Mouse (Mus musculus): ENCODE results near the gene Fzd9.
A peak's percentile ranks its signal among the peaks of the same experiment; 100 is the strongest.
"Not testable (repeated sequence)": the region's sequence is repeated elsewhere in the genome, so short reads cannot be mapped to it uniquely, and the experiment has no call there.

Gene Fzd9

GRCm38 (mm10) chr5:135247337-135247736, 3.7 kb downstream of the Fzd9 start:
- DNase-seq, result no peak

GRCm38 (mm10) chr5:135246531-135246930, 4.5 kb downstream of the Fzd9 start:
- DNase-seq, result no peak

- DNase-seq, result no peak
These were observed 7.9 kb downstream of the Fzd9 start for GRCm38 (mm10) chr5:135243166-135243565.

GRCm38 (mm10) chr5:135242608-135243007, 8.4 kb downstream of the Fzd9 start:
- DNase-seq, result peak; percentile 45

- no peak for DNase-seq
These were observed 8.9 kb downstream of the Fzd9 start for GRCm38 (mm10) chr5:135242136-135242535.

GRCm38 (mm10) chr5:135241474-135241873, 9.6 kb downstream of the Fzd9 start:
- no peak for DNase-seq

GRCm38 (mm10) chr5:135238832-135239231, 12.2 kb downstream of the Fzd9 start:
- DNase-seq, result no peak

GRCm38 (mm10) chr5:135236571-135236970, 14.5 kb downstream of the Fzd9 start:
- peak; percentile 78 for DNase-seq

GRCm38 (mm10) chr5:135233166-135233920, 17.7 kb downstream of the Fzd9 start:
- no peak for DNase-seq

GRCm38 (mm10) chr5:135230186-135230585, 20.8 kb downstream of the Fzd9 start:
- DNase-seq, result no peak

GRCm38 (mm10) chr5:135225879-135226278, 25.2 kb downstream of the Fzd9 start:
- not testable (repeated sequence) for DNase-seq

GRCm38 (mm10) chr5:135224169-135224568, 26.9 kb downstream of the Fzd9 start:
- DNase-seq, result no peak

- no peak for DNase-seq
These were observed 29.0 kb downstream of the Fzd9 start for GRCm38 (mm10) chr5:135222066-135222465.

- DNase-seq, result no peak
These were observed 30.1 kb downstream of the Fzd9 start for GRCm38 (mm10) chr5:135220941-135221340.

GRCm38 (mm10) chr5:135216871-135217270, 34.2 kb downstream of the Fzd9 start:
- no peak for DNase-seq

GRCm38 (mm10) chr5:135208197-135208596, 42.8 kb downstream of the Fzd9 start:
- DNase-seq, result no peak

GRCm38 (mm10) chr5:135202763-135203162, 48.3 kb downstream of the Fzd9 start:
- DNase-seq, result no peak
